Mouse (Mus musculus): ENCODE measurements at regions not wholly inside any gene's neighbourhood (a gene's known extent, or its start where the extent isn't known, plus 50 kb on each side); places are given as distances from the start of the nearest gene placed in this dataset.

- TF ChIP-seq CTCF (conservative IDR thresholded peaks at IDR 0.05; ENCODE audit: low read length), result no peak
- TF ChIP-seq POU5F1 (IDR thresholded peaks at IDR 0.05; ENCODE audit: borderline replicate concordance, low read length), result no peak
Observed at GRCm38 (mm10) chr16:86034772-86035171, 133.1 kb upstream of the Adamts5 start.

All from E14TG2a.4 (cell line).